Mouse (Mus musculus) MEL (cell line): ENCODE measurements around the gene Hspg2.
"Not testable (repeated sequence)": the region's sequence is repeated elsewhere in the genome, so short reads cannot be mapped to it uniquely, and the experiment has no call there.

Source experiments
- E2F4 ChIP-seq: IDR thresholded peaks from 2 replicates; pipeline ENCODE4 v1.6.1; 2011; ENCODE audit warnings: low read depth, low read length, improper control_type of control experiment, borderline replicate concordance
- RCOR1 ChIP-seq: IDR thresholded peaks from 2 replicates; pipeline ENCODE4 v1.6.1; 2012; ENCODE audit warnings: low read depth, mild to moderate bottlenecking, inconsistent platforms, low read length, improper control_type of control experiment

- not testable (repeated sequence) for TF ChIP-seq E2F4, RCOR1
Measured at GRCm38 (mm10) chr4:137589095-137589494, 120.5 kb downstream of the Hspg2 start.
